Mouse (Mus musculus) embryonic facial prominence, embryonic 15.5 days (tissue): ENCODE measurements around the gene Dnal1. TPM values are rescaled to one million over a fixed set of nuclear protein-coding genes. Genes with fewer than 3 reads are reported as not detected.
"Not testable (repeated sequence)": the region's sequence is repeated elsewhere in the genome, so short reads cannot be mapped to it uniquely, and the experiment has no call there.

Experiments
- ATAC-seq: fragments of 200-750 bp; cut with Nextera tagmentation; 2 replicates; pipeline ENCODE4 v1.8.0; 2017; ENCODE audit warnings: low read depth, moderate TSS enrichment; ENCODE audit not compliant: insufficient number of reproducible peaks, low FRiP score, low TSS enrichment
- H3K27ac ChIP-seq: fragments of 300-500 bp; sonication (generic); replicated peaks from 2 replicates; pipeline ENCODE4 v1.5.1; 2015; ENCODE audit warnings: mild to moderate bottlenecking, inconsistent platforms
- H3K27me3 ChIP-seq: fragments of 300-500 bp; sonication (generic); 2 replicates; pipeline ENCODE4 v1.6.1; 2015; ENCODE audit warnings: inconsistent platforms
- H3K36me3 ChIP-seq: fragments of 300-500 bp; sonication (generic); 2 replicates; pipeline ENCODE4 v1.6.1; 2015; ENCODE audit warnings: mild to moderate bottlenecking, inconsistent platforms
- H3K4me1 ChIP-seq: fragments of 300-500 bp; sonication (generic); 2 replicates; pipeline ENCODE4 v1.6.1; 2015; ENCODE audit warnings: inconsistent platforms
- H3K4me2 ChIP-seq: fragments of 300-500 bp; sonication (generic); replicated peaks from 2 replicates; pipeline ENCODE4 v1.6.1; 2015; ENCODE audit warnings: mild to moderate bottlenecking, inconsistent platforms
- H3K4me3 ChIP-seq: fragments of 300-500 bp; sonication (generic); replicated peaks from 2 replicates; pipeline ENCODE4 v1.5.1; 2015; ENCODE audit warnings: mild to moderate bottlenecking, inconsistent platforms
- H3K9ac ChIP-seq: fragments of 300-500 bp; sonication (generic); 2 replicates; pipeline ENCODE4 v1.6.1; 2015; ENCODE audit warnings: inconsistent platforms
- H3K9me3 ChIP-seq: fragments of 300-500 bp; sonication (generic); replicated peaks from 2 replicates; pipeline ENCODE4 v1.6.1; 2016; ENCODE audit warnings: inconsistent platforms
- WGBS: fragments of 180-500 bp; shearing (Covaris S2); methylation state at CpG from one replicate; pipeline ENCODE4 v1.1.7; 2015; 5-methylcytosine and 5-hydroxymethylcytosine counted together
- polyA plus RNA-seq: library from polyadenylated mRNA; unstranded; fragments of >200 nt; fragmentation: Nextera tagmentation; extraction: Ambion mirVana; gene quantifications from 2 replicates; pipeline ENCODE4 v1.2.1, GENCODE M21; 2015

Dnal1 gene
- polyA plus RNA-seq, result 6.0 and 6.3 TPM in 2 replicates

DNA sequence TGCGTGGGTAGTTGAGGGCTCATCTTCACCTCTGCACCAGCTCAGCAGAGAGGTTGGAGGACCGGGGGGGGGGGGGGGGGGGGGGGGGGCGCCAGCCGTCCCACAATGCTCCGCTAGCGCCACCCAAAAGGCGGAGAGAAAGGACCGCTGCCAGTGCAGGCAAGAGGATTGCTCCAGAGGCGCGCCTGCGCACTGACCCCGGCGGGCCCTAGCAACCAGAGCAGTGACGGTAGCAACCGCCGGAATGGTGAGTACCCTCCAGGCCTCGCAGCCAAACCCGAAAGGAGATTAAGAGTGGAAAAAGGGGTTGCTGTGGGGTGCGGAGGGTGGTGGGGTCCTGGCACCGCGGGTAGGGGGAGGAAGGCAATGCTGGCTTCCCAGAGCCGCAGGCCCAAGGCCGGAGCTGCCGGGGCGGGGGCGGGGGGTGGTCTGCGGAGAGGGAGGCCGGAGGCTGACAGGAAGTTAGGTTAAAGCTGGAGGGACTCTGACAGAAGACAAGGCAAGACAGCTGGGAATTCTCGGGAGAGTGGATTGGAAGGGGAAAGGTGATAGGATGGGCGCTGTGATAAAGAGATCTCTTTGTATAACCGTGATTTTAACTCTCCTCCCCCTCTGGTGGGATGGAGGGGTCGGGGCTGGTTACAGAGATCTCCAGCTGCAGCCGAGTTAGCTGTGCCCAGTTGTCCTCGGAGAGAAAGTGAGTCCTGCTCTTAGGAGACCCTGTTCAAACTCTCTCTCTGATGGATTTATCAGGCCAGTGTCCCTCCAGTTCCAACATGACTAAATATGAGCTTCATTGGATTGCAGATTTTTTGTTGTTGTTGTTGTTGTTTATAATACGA, at the start of gene Dnal1:
Gene Dnal1, plus strand, starts transcription at position 214 of the 842 bp plus-strand sequence.
- WGBS, result 1% methylated on average over 32 of the region's 35 CpGs
- Histone ChIP-seq H3K4me3 (peak within 1 kb of the TSS; percentile 85), H3K27ac (0 out of 2 replicates have a peak within 1 kb of the TSS, but pooled peaks have one; percentile 44), H3K4me1 (peaks cover 9% of the 10 kb centered on the region), H3K9ac (peak within 1 kb of the TSS; percentile 31), H3K36me3 (no peaks in the 10 kb centered on the region), H3K27me3 (no peaks in the 10 kb centered on the region), H3K9me3 (no peaks in the 10 kb centered on the region), H3K4me2 (peak within 1 kb of the TSS; percentile 62)
- ATAC-seq, result peak; percentile 96

- Histone ChIP-seq H3K27me3 (peaks cover 22% of the 10 kb centered on the region), H3K4me3 (no peak overlapping the region), H3K4me1 (no peaks in the 10 kb centered on the region), H3K27ac (no peak overlapping the region), H3K9me3 (no peaks in the 10 kb centered on the region), H3K9ac (no peak overlapping the region), H3K4me2 (no peak overlapping the region), H3K36me3 (no peaks in the 10 kb centered on the region)
- 71% methylated on average over 8 of the region's 8 CpGs for WGBS
- ATAC-seq, result no peak
These were observed 49.5 kb upstream of the Dnal1 start for GRCm38 (mm10) chr12:84064621-84065020.

DNA sequence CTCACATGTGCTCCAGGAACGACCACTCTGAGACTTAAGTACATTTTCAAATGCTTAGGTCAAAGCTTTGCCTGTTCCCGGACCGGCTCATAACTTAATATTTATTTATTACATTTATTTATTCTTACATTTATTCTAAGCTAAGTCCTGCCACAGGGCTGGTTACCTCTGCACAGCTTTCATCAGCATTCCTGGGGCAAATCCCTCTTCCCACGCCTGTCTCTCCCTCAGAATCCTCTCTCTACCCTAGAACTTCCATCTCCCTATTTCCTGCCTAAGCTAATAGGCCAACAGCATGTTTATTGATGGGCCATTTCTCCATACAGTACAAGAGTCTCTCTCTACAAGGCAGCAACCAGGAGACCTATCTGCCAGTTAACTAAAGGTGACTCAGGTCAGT, 46.4 kb upstream of the Dnal1 start:
- Histone ChIP-seq H3K4me3 (no peak overlapping the region), H3K4me2 (no peak overlapping the region), H3K36me3 (no peaks in the 10 kb centered on the region), H3K4me1 (no peaks in the 10 kb centered on the region), H3K27me3 (peaks cover 31% of the 10 kb centered on the region), H3K9me3 (no peaks in the 10 kb centered on the region), H3K9ac (no peak overlapping the region), H3K27ac (no peak overlapping the region)
- ATAC-seq, result no peak
- WGBS, result 73% methylated on average over 4 of the region's 4 CpGs

- H3K36me3 ChIP-seq, result no peaks in the 10 kb centered on the region
- peaks cover 31% of the 10 kb centered on the region for H3K27me3 ChIP-seq
- no peak overlapping the region for H3K9ac ChIP-seq
- no peaks in the 10 kb centered on the region for H3K4me1 ChIP-seq
- WGBS, result 46% methylated on average over 8 of the region's 8 CpGs
- H3K4me3 ChIP-seq, result no peak overlapping the region
- no peak overlapping the region for H3K4me2 ChIP-seq
- no peak overlapping the region for H3K27ac ChIP-seq
- no peak for ATAC-seq
- H3K9me3 ChIP-seq, result no peaks in the 10 kb centered on the region
These were observed 45.9 kb upstream of the Dnal1 start for GRCm38 (mm10) chr12:84068296-84068695.

- Histone ChIP-seq H3K27ac (no peak within 1 kb of the TSS), H3K4me3 (peak within 1 kb of the TSS; percentile 40), H3K4me1 (no peaks in the 10 kb centered on the region), H3K9ac (no peak within 1 kb of the TSS), H3K9me3 (no peaks in the 10 kb centered on the region), H3K27me3 (peaks cover 31% of the 10 kb centered on the region), H3K36me3 (no peaks in the 10 kb centered on the region), H3K4me2 (peak within 1 kb of the TSS; percentile 70)
- WGBS, result 54% methylated on average over 9 of the region's 9 CpGs
- ATAC-seq, result no peak
These were observed 45.2 kb upstream of the Dnal1 start, which contains the start of gene Acot5 for GRCm38 (mm10) chr12:84068986-84069385. Gene Acot5 (plus strand): TSS chr12:84069325.

DNA sequence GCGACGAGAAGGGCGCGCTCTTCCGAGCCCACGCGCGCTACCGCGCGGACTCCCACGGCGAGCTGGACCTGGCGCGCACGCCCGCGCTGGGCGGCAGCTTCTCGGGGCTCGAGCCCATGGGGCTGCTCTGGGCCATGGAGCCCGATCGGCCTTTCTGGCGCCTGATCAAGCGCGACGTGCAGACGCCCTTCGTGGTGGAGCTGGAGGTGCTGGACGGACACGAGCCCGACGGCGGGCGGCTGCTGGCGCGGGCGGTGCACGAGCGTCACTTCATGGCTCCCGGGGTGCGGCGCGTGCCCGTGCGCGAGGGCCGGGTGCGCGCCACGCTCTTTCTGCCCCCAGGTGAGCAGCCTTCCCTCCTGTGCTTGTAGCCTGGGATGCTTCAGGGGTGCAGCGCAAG, 44.6 kb upstream of the Dnal1 start:
- not testable (repeated sequence) for H3K36me3 ChIP-seq, H3K4me1 ChIP-seq, H3K9me3 ChIP-seq, ATAC-seq, H3K27ac ChIP-seq, H3K9ac ChIP-seq
- Histone ChIP-seq H3K4me2 (peak overlapping the region; percentile 70), H3K27me3 (peaks cover 28% of the 10 kb centered on the region), H3K4me3 (peak overlapping the region; percentile 40)
- WGBS, result under 1% methylated on average over 50 of the region's 52 CpGs

- Histone ChIP-seq H3K9ac (no peak overlapping the region), H3K27me3 (peaks cover 27% of the 10 kb centered on the region), H3K4me2 (no peak overlapping the region), H3K4me3 (no peak overlapping the region), H3K36me3 (no peaks in the 10 kb centered on the region), H3K27ac (no peak overlapping the region), H3K9me3 (no peaks in the 10 kb centered on the region), H3K4me1 (no peaks in the 10 kb centered on the region)
- WGBS, result 84% methylated on average over 2 of the region's 2 CpGs
- no peak for ATAC-seq
These were observed 42.5 kb upstream of the Dnal1 start for GRCm38 (mm10) chr12:84071696-84072095.

DNA sequence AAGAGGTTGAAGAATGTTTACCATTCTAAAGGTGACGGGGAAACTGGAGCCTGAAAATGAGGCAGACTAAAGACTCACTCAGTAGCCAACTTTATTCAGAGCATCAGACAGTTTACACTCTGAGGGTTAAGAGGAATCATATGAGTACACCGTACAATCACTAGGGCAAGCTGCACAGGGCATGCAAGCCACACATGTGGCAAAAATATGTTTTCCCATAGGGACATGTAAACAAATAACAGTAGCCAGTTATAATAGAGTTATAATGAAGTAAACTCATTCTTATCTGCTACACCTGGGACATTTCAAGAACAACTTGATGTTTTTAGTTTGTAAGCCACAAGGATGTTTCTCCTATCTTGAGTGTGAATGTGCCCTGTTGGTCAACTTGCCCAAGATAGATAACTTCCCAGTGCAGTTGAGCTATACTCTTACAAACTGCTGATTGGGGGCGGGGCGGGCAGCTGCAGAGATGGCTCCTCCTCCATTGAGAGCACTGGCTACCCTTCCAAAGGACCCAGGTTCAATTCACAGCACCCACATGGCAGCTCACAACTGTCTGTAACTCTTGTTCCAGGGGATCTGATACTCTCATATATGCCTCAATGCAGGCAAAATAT, 36.7 kb upstream of the Dnal1 start:
- H3K4me3 ChIP-seq, result no peak overlapping the region
- no peak overlapping the region for H3K9ac ChIP-seq
- WGBS, result 73% methylated on average over 4 of the region's 4 CpGs
- no peaks in the 10 kb centered on the region for H3K27me3 ChIP-seq
- no peak overlapping the region for H3K4me2 ChIP-seq
- no peak overlapping the region for H3K27ac ChIP-seq
- ATAC-seq, result no peak
- no peaks in the 10 kb centered on the region for H3K9me3 ChIP-seq
- H3K36me3 ChIP-seq, result no peaks in the 10 kb centered on the region
- H3K4me1 ChIP-seq, result no peaks in the 10 kb centered on the region

DNA sequence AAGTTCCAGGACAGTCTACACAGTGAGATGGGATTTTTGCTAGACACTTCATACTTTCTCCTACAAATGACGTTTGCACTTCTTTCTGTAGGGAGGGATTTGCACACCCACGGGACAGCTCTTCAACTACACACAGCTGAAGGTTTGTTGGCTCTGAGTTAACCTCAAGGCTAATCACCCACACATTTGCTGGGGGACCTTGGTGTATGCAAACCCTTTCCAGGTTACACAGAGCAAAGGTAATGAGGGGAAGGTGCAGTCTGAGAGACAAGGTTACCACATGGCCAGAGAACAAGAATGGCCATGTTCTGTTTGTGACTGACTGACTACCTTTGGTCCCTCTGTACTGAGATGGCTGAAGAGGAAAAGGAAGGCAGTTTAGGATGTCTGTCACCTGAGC, 30.3 kb upstream of the Dnal1 start:
- H3K4me3 ChIP-seq, result no peak overlapping the region
- H3K36me3 ChIP-seq, result no peaks in the 10 kb centered on the region
- ATAC-seq, result no peak

GRCm38 (mm10) chr12:84084581-84084980, 29.6 kb upstream of the Dnal1 start:
- WGBS, result 72% methylated on average over 4 of the region's 4 CpGs
- Histone ChIP-seq H3K4me3 (no peak overlapping the region), H3K4me2 (no peak overlapping the region), H3K9me3 (no peaks in the 10 kb centered on the region), H3K27me3 (no peaks in the 10 kb centered on the region), H3K4me1 (no peaks in the 10 kb centered on the region), H3K27ac (no peak overlapping the region), H3K9ac (no peak overlapping the region), H3K36me3 (no peaks in the 10 kb centered on the region)
- no peak for ATAC-seq

More for the DNA sequence above, 30.3 kb upstream of the Dnal1 start:
- no peak overlapping the region for H3K27ac ChIP-seq
- no peak overlapping the region for H3K4me2 ChIP-seq
- H3K27me3 ChIP-seq, result no peaks in the 10 kb centered on the region
- H3K9me3 ChIP-seq, result no peaks in the 10 kb centered on the region
- H3K9ac ChIP-seq, result no peak overlapping the region
- WGBS, result 76% methylated on average over 2 of the region's 2 CpGs
- H3K4me1 ChIP-seq, result no peaks in the 10 kb centered on the region

GRCm38 (mm10) chr12:84094666-84095065, 19.5 kb upstream of the Dnal1 start:
- not testable (repeated sequence) for H3K4me3 ChIP-seq, H3K4me2 ChIP-seq, ATAC-seq, H3K27me3 ChIP-seq, H3K27ac ChIP-seq, H3K36me3 ChIP-seq, H3K9me3 ChIP-seq, H3K4me1 ChIP-seq, H3K9ac ChIP-seq
- 85% methylated on average over 5 of the region's 5 CpGs for WGBS
